Mouse (Mus musculus) spleen, adult 2 months (tissue): ENCODE results near the gene C5ar1. TPM values are rescaled to one million over a fixed set of nuclear protein-coding genes. Genes with fewer than 3 reads are reported as not detected.
A peak's percentile ranks its signal among the peaks of the same experiment; 100 is the strongest.

Source experiments
- DNase-seq, 2 experiments: peaks; one replicate each; pipeline versions ENCODE4 v3.0.0 to v3.0.0-alpha.2; 2012 to 2021; ENCODE audit warnings: low spot score in 2 of 2, low read depth in 1 of 2
- H3K27ac ChIP-seq: fragments of 200-500 bp; 2 replicates; pipeline ENCODE4 v1.5.1; 2012; ENCODE audit warnings: low read length, inconsistent platforms; ENCODE audit not compliant: insufficient read depth
- H3K27me3 ChIP-seq: fragments of 200-500 bp; 2 replicates; pipeline ENCODE4 v1.6.1; 2012; ENCODE audit warnings: mild to moderate bottlenecking, moderate library complexity, low read length, inconsistent platforms; ENCODE audit not compliant: control insufficient read depth, insufficient read depth
- H3K36me3 ChIP-seq: fragments of 200-500 bp; 2 replicates; pipeline ENCODE4 v1.6.1; 2012; ENCODE audit warnings: mild to moderate bottlenecking, low read length, inconsistent platforms; ENCODE audit not compliant: control insufficient read depth, insufficient read depth
- H3K4me1 ChIP-seq: fragments of 200-500 bp; 2 replicates; pipeline ENCODE4 v1.6.1; 2011; ENCODE audit warnings: inconsistent platforms; ENCODE audit not compliant: control insufficient read depth, insufficient read depth, insufficient read length
- H3K4me3 ChIP-seq: fragments of 200-500 bp; 2 replicates; pipeline ENCODE4 v1.5.1; 2011; ENCODE audit warnings: mild to moderate bottlenecking, inconsistent platforms; ENCODE audit not compliant: insufficient read depth, insufficient read length; ENCODE audit errors: extremely low read depth
- CTCF ChIP-seq: fragments of 200-500 bp; IDR thresholded peaks from 2 replicates; pipeline ENCODE4 v1.5.1; 2011; ENCODE audit warnings: mild to moderate bottlenecking, inconsistent platforms; ENCODE audit not compliant: insufficient read depth, insufficient read length, insufficient replicate concordance; ENCODE audit errors: extremely low read depth
- POLR2A ChIP-seq: fragments of 200-500 bp; IDR thresholded peaks from 2 replicates; pipeline ENCODE4 v1.6.1; 2011; ENCODE audit warnings: low read depth, low read length, inconsistent platforms
- WGBS: fragments of 180-500 bp; shearing (Covaris S2); methylation state at CpG from one replicate; pipeline ENCODE4 v1.1.7; 2018; 5-methylcytosine and 5-hydroxymethylcytosine counted together
- polyA plus RNA-seq: library from polyadenylated mRNA; depleted of rRNA; stranded (reverse); fragments of >200 nt; gene quantifications from 2 replicates; pipeline ENCODE4 v1.2.3, GENCODE M21; 2012

The C5ar1 gene
- polyA plus RNA-seq, 1 experiment, result 7.5 TPM

DNA sequence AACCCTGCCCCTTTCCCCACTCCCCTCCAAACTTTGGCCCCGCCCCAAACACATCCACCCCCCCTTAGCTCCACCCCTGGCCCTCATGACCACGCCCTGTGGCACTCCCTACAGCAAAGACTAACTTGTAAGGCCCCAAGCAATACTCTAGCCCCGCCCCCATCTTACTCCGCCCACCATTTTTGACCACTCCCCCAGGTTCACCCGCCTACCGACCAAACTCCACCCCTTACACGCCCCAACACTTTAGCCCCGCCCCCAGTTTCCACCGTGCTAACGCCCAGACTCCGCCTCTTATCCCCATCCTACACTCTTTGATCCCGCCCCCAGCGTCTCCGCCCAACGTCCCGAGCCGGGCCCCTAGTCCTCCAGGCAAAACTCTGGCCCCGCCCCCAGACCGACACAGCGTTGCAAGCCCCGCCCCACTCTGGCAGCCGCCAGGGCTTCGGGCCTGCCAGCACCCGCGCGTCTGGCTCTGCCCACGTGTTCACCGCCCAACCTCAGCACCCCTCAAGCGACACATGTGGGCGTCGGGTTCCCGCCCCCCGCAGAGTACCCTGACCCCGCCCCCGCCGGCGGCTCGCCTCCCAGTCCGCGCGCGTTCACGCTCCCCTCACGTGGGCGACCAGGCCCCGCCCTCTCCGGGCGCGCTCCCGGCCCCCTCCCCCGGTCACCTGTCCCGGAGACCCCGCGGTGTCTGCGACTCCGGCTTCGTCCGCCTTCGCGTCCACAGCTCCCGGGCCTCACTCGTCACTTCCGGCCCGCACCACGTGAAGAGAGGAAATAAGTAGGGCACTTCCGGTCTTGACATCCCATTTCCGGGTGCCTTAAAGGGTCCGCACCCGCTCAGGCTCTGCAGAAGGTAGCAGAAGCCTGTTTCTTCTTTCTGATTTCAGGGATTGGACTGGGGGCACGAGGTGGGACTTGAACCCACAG, 27.0 kb upstream of the C5ar1 start, which contains the start of gene Ccdc9:
Ccdc9 (minus strand) TSS at position 770 of the 936 bp plus-strand sequence.
- Histone ChIP-seq H3K4me1 (peaks cover 7% of the 10 kb centered on the region; the same call in 1 of the 2 replicates), H3K27me3 (no peaks in the 10 kb centered on the region), H3K4me3 (peak within 1 kb of the TSS; percentile 72), H3K27ac (peak within 1 kb of the TSS; percentile 89), H3K36me3 (peaks cover 22% of the 10 kb centered on the region)
- WGBS, result under 1% methylated on average over 68 of the region's 70 CpGs
- no peak; the same call in 1 of the 2 replicates for TF ChIP-seq POLR2A
- no peak for TF ChIP-seq CTCF
- DNase-seq, result peak; percentile 95 to 100

DNA sequence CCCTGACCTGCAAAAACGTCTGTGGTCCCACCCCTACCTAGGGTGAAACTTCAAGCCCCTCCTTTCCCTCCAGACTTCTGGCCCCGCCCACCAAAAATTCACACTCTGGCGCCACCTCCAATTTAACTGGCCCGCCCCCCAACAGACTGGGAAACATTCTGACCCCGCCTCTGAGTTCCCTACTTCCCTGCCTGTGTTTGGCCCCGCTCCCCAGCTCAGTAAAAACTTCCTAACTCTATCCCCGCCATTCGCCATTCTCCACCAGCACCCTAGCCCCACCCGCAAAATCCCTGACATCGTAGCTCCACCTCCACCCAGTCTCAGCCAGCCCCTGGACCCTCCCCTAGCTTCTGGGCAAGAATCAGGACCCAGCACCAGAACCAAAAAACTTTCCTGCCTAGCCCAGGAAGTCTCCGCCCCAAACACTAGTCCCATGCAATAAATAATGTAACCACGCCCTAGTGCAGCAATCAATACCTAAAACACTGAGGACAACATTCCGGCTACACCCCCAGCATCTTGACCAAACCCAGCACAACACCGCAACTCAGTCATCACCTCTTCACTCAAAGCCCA, 26.2 kb upstream of the C5ar1 start:
- H3K4me1 ChIP-seq, result peaks cover 7% of the 10 kb centered on the region; the same call in 1 of the 2 replicates
- DNase-seq, result peak in 1 of 2 experiments; percentile 54
- H3K36me3 ChIP-seq, result peaks cover 27% of the 10 kb centered on the region
- TF ChIP-seq CTCF, result no peak
- TF ChIP-seq POLR2A, result no peak
- peak overlapping the region; percentile 60 for H3K27ac ChIP-seq
- no peaks in the 10 kb centered on the region for H3K27me3 ChIP-seq
- H3K4me3 ChIP-seq, result peak overlapping the region; percentile 33; the same call in 1 of the 2 replicates
- WGBS, result 2% methylated on average over 14 of the region's 14 CpGs

DNA sequence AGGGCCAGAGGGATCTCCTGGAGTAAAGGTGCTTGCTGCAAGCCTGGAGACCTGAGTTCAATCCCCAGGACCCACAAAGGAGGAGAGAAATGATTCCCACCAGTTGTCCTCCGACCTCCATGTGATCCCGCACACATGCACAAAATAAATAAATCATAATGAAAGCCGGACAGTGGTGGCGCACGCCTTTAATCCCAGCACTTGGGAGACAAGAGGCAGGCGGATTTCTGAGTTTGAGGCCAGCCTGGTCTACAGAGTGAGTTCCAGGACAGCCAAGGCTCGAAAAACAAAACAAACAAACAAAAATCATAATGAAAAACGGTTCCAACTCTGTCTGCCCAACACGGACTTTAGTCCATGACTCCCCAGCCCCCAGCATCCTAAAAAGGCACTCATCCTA, 25.6 kb upstream of the C5ar1 start:
- Histone ChIP-seq H3K4me3 (no peak overlapping the region), H3K27ac (no peak overlapping the region), H3K36me3 (peaks cover 30% of the 10 kb centered on the region), H3K27me3 (no peaks in the 10 kb centered on the region), H3K4me1 (peaks cover 7% of the 10 kb centered on the region; the same call in 1 of the 2 replicates)
- TF ChIP-seq CTCF (no peak), POLR2A (no peak)
- 82% methylated on average over 9 of the region's 9 CpGs for WGBS
- no peak for DNase-seq

DNA sequence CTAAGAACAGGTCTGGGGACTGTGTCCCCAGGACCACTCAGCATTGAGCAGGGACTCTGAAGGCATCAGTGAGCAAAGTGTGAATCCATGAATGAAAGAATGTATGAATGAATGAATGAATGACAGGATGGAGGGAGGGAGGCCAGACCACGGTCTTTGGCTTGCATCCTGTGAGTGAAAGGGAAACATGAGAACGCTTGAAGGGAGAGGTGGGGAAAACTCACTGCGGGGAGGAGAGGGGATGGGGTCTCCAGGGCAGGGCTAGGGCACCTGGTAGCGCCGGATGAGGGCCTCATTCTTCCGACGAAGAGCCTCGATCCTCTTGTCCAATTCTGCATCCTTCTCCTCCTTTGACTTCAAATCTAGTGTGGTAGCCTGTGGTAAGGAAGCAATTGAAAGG, 24.7 kb upstream of the C5ar1 start:
- H3K27me3 ChIP-seq, result no peaks in the 10 kb centered on the region
- peaks cover 7% of the 10 kb centered on the region; the same call in 1 of the 2 replicates for H3K4me1 ChIP-seq
- TF ChIP-seq CTCF (no peak), POLR2A (no peak)
- H3K27ac ChIP-seq, result no peak overlapping the region
- H3K36me3 ChIP-seq, result peaks cover 31% of the 10 kb centered on the region
- WGBS, result 96% methylated on average over 8 of the region's 8 CpGs
- no peak overlapping the region for H3K4me3 ChIP-seq
- DNase-seq, result no peak

DNA sequence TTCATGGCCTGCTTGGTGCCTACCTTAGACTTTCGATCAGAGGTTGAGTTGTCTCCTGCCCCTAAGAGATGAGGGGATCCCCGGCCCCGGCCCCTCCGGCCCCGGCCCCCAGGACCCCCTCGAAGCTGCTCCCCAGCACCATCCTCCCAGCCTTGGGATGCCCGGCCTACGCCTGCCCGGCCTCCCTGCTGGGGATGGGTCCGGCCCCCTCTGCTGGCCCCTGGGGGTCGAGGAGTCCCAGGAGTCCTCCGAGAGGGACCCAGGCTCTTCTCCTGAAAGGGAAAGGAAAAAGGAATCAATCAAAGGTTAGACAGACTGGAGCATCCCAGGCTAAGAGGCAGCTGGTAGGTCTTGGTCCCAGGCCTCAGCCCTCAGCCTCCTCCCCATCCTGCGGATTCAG, 23.0 kb upstream of the C5ar1 start:
- peaks cover 7% of the 10 kb centered on the region; the same call in 1 of the 2 replicates for H3K4me1 ChIP-seq
- WGBS, result 97% methylated on average over 13 of the region's 13 CpGs
- no peak for DNase-seq
- no peak overlapping the region for H3K27ac ChIP-seq
- no peak overlapping the region for H3K4me3 ChIP-seq
- no peaks in the 10 kb centered on the region for H3K27me3 ChIP-seq
- peaks cover 40% of the 10 kb centered on the region for H3K36me3 ChIP-seq
- TF ChIP-seq CTCF (no peak), POLR2A (no peak)

GRCm38 (mm10) chr7:16280721-16281120, 21.4 kb upstream of the C5ar1 start:
- no peak for DNase-seq
- Histone ChIP-seq H3K27ac (no peak overlapping the region), H3K4me1 (peaks cover 7% of the 10 kb centered on the region; the same call in 1 of the 2 replicates), H3K4me3 (no peak overlapping the region), H3K36me3 (peaks cover 49% of the 10 kb centered on the region), H3K27me3 (no peaks in the 10 kb centered on the region)
- WGBS, result 81% methylated on average over 11 of the region's 11 CpGs
- TF ChIP-seq POLR2A, result no peak
